Mouse (Mus musculus) hindbrain, embryonic 10.5 days (tissue): ENCODE data around the gene Arl5c. TPM values are rescaled to one million over a fixed set of nuclear protein-coding genes. Genes with fewer than 3 reads are reported as not detected.

Source experiments
- DNase-seq: peaks from one replicate; pipeline ENCODE4 v3.0.0-alpha.2; 2017; ENCODE audit warnings: low spot score
- H3K27ac ChIP-seq: fragments of 300-500 bp; sonication (generic); 2 replicates; pipeline ENCODE4 v1.5.1; 2016; ENCODE audit warnings: mild to moderate bottlenecking, moderate library complexity
- H3K27me3 ChIP-seq: fragments of 300-500 bp; sonication (generic); 2 replicates; pipeline ENCODE4 v1.6.1; 2016; ENCODE audit warnings: mild to moderate bottlenecking; ENCODE audit not compliant: poor library complexity, insufficient read depth, severe bottlenecking
- H3K36me3 ChIP-seq: fragments of 300-500 bp; sonication (generic); 2 replicates; pipeline ENCODE4 v1.6.1; 2016; ENCODE audit warnings: mild to moderate bottlenecking, moderate library complexity
- H3K4me1 ChIP-seq: fragments of 300-500 bp; sonication (generic); replicated peaks from 2 replicates; pipeline ENCODE4 v1.6.1; 2016; ENCODE audit warnings: mild to moderate bottlenecking
- H3K4me3 ChIP-seq: fragments of 300-500 bp; sonication (generic); 2 replicates; pipeline ENCODE4 v1.5.1; 2016; ENCODE audit warnings: mild to moderate bottlenecking, moderate library complexity
- H3K9me3 ChIP-seq: fragments of 300-500 bp; sonication (generic); 2 replicates; pipeline ENCODE4 v1.6.1; 2016; ENCODE audit warnings: mild to moderate bottlenecking, moderate library complexity
- WGBS: fragments of 180-500 bp; shearing (Covaris S2); methylation state at CpG from one replicate; pipeline ENCODE4 v1.1.7; 2016; 5-methylcytosine and 5-hydroxymethylcytosine counted together
- polyA plus RNA-seq: library from polyadenylated mRNA; unstranded; fragments of >200 nt; fragmentation: Nextera tagmentation; extraction: Ambion mirVana; gene quantifications from 2 replicates; pipeline ENCODE4 v1.2.1, GENCODE M21; 2016

The Arl5c gene
- polyA plus RNA-seq, 1 experiment from 2014 or later: 13.3 TPM

- Histone ChIP-seq H3K4me3 (no peak overlapping the region), H3K4me1 (peaks cover 29% of the 10 kb centered on the region), H3K36me3 (no peaks in the 10 kb centered on the region), H3K9me3 (no peaks in the 10 kb centered on the region), H3K27ac (no peak overlapping the region), H3K27me3 (peaks cover 52% of the 10 kb centered on the region)
- WGBS: 49% methylated on average over 1 of the region's 1 CpGs
- DNase-seq: no peak
These were observed 12.0 kb downstream of the Arl5c start for GRCm38 (mm10) chr11:97983983-97984382.

DNA sequence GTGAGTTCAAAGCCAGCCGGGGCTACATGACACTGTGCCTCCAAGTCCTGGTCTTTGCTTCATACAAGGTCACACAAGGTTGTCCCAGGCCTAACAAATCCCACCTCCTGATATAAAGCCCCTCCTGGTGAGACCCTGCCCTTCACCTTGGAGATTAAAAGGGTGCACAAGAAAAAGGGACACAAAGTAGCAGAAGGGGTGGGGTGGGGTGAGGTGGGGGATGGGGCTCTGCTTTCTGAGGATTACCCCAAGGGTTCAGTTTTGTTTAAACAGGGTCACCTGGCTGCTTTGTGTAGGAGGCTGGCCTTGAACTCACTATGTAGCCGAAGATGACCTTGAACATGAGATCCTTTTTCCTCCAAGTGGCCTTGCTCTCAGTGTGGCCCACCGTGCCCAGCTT is 12.5 kb downstream of the Arl5c start:
- peaks cover 52% of the 10 kb centered on the region for H3K27me3 ChIP-seq

DNA sequence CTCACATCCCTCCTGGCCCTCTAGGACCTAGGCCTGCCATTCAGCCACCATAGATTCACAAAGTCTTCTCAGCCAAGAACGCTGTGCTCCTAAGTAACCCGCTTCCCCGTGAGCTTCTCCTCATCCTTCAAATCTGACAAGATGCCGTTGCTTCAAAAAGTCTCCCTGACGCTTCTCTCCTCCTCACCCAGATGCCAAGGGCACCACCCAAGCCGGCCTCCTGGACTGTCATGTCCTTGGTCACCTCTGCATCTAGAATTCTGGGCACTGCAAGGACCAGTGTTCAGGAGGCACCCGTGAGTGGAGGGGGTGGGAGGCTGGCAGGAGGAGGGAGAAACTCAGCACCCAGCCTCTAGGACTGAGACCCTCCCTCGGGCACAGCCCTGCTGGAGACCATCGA is 13.3 kb downstream of the Arl5c start:
- no peaks in the 10 kb centered on the region for H3K9me3 ChIP-seq
- H3K27ac ChIP-seq: no peak overlapping the region
- H3K27me3 ChIP-seq: peaks cover 54% of the 10 kb centered on the region
- no peak for DNase-seq
- H3K4me3 ChIP-seq: no peak overlapping the region
- no peaks in the 10 kb centered on the region for H3K36me3 ChIP-seq
- H3K4me1 ChIP-seq: peaks cover 29% of the 10 kb centered on the region
- WGBS: 89% methylated on average over 9 of the region's 9 CpGs

More for the DNA sequence above, 12.5 kb downstream of the Arl5c start:
- Histone ChIP-seq H3K9me3 (no peaks in the 10 kb centered on the region), H3K4me3 (no peak overlapping the region), H3K36me3 (no peaks in the 10 kb centered on the region), H3K27ac (no peak overlapping the region), H3K4me1 (peaks cover 29% of the 10 kb centered on the region)
- WGBS: 87% methylated on average over 3 of the region's 3 CpGs
- no peak for DNase-seq

DNA sequence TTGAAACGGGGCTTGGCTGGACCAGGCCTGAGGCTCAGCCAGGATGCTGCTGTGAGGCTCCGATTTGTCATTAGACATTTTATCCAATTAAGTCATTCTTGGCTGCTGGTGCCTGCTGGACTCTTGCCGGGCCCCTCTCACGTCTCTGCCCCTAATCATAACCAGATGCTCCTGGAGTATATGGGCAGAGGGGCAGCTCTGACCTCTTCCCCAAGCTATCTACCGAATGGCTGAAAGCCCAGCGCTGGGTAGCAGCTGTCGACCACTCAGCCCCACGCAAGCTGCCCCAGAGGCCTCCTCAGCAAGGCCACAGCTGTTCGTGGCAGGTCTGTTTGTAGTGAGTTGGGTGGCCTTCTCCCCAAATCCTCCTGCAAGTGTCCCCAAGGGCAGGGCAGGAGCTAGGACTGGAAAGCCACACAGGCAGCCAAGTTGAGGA is 15.4 kb downstream of the Arl5c start:
- 56% methylated on average over 9 of the region's 9 CpGs for WGBS

DNA sequence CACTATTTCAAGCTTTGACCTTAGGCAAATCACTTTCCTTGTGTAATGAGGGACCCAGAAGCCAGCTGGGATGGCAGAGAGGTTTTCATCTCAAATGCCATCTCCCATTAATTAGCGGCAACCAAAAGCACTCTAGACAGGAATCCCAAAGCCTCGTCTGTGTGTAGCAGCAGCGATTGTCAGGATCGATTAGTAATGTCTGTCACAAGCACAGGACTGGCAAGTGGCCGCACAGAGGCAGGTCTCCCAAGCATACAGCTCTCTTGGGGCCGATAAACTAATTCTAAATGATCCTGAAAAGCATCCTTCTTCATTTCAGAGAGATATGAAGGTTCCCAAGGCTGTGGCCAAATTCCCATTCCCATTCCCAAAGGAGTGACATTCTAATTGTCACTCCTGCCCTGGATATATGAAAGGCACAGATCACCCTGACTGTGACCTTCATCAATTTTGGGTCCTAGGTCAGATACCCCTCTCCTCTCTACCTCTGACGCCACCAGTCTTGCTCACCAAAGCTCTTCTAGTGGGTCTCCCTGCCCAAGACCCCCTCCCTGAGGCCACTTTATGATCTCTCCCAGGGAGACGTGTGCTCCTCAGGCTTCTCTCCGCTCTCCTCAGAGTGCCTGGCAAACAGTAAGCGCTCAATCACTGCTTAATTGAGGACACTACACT is 16.0 kb downstream of the Arl5c start:
- Histone ChIP-seq H3K36me3 (no peaks in the 10 kb centered on the region), H3K27ac (peak overlapping the region; percentile 75; the same call in 1 of the 2 replicates), H3K9me3 (no peaks in the 10 kb centered on the region), H3K4me3 (no peak overlapping the region), H3K4me1 (peaks cover 19% of the 10 kb centered on the region), H3K27me3 (peaks cover 30% of the 10 kb centered on the region)
- DNase-seq: no peak
- WGBS: 67% methylated on average over 10 of the region's 10 CpGs

More for the DNA sequence above, 15.4 kb downstream of the Arl5c start:
- Histone ChIP-seq H3K27ac (peak overlapping the region; percentile 75; the same call in 1 of the 2 replicates), H3K9me3 (no peaks in the 10 kb centered on the region), H3K4me3 (no peak overlapping the region), H3K36me3 (no peaks in the 10 kb centered on the region), H3K4me1 (peaks cover 15% of the 10 kb centered on the region), H3K27me3 (peaks cover 36% of the 10 kb centered on the region)
- peak; percentile 40 for DNase-seq

DNA sequence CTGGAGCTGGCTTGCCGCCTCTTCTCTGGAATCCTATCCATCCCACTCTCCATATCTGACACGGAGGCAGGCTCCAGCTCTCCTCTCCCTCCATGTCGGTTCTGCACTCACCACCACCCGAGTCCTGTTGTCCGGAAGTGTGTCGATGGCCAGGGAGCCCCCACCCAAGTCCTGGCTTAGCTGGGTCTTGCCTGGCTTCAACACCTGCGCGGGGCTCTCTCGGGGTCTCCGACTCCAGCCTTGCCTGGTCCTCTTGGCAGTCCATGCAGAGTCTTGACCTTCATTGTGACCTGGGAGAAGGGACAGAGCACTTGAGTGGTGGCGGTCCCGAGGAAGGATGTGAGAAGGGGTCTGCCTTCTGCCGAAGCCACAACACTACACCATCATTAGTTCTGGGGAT is 17.6 kb downstream of the Arl5c start:
- Histone ChIP-seq H3K27me3 (peaks cover 15% of the 10 kb centered on the region), H3K27ac (no peak overlapping the region), H3K36me3 (no peaks in the 10 kb centered on the region), H3K9me3 (no peaks in the 10 kb centered on the region), H3K4me3 (no peak overlapping the region), H3K4me1 (peaks cover 22% of the 10 kb centered on the region)
- no peak for DNase-seq
- WGBS: 85% methylated on average over 13 of the region's 13 CpGs

GRCm38 (mm10) chr11:97977797-97978196 is 18.2 kb downstream of the Arl5c start:
- Histone ChIP-seq H3K27me3 (peaks cover 9% of the 10 kb centered on the region), H3K4me3 (no peak overlapping the region), H3K4me1 (peaks cover 22% of the 10 kb centered on the region), H3K27ac (no peak overlapping the region), H3K36me3 (no peaks in the 10 kb centered on the region), H3K9me3 (no peaks in the 10 kb centered on the region)
- 80% methylated on average over 5 of the region's 5 CpGs for WGBS
- no peak for DNase-seq

DNA sequence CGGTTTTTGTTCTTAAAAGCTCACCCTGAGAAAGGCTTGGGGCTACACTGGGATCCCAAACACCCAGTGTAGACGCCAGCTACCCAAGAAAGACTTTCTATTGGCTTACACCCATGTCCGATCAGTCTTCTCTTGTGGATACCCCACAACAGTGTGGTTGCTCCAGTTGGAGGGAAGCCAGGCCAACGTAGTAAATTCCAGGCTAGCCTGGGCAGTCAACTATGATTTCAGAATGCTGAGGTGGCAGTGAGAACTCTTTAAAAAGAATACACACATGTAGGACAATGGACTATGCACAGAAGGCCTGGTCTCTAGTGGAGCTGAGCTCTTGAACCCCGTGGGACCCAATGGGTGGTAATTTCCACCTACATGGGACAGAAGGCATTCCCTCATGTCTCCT is 21.2 kb downstream of the Arl5c start:
- 89% methylated on average over 5 of the region's 5 CpGs for WGBS
- peaks cover 2% of the 10 kb centered on the region; the same call in 1 of the 2 replicates for H3K27me3 ChIP-seq
- no peaks in the 10 kb centered on the region for H3K36me3 ChIP-seq
- H3K4me3 ChIP-seq: no peak overlapping the region
- H3K4me1 ChIP-seq: peaks cover 12% of the 10 kb centered on the region; the same call in 1 of the 2 replicates
- no peak for DNase-seq
- H3K9me3 ChIP-seq: no peaks in the 10 kb centered on the region
- peak overlapping the region; percentile 69; the same call in 1 of the 2 replicates for H3K27ac ChIP-seq

DNA sequence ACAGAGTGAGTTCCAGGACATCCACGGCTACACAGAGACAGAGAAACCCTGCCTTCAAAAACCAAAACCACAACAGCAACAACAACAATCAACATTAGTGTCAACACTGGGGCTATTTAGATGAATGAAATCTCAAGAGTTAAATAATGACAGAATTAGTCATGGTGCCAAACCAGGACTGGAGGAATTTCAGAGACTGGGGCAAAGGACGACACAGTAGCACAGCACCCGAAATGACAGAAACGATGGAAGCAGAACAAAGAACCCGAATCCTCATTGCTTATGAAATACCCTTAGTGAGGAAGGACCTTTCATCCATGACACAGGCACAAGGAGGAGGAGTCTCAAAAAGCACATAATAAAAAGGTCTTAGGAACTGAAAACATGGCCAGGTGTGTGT is 21.8 kb downstream of the Arl5c start:
- Histone ChIP-seq H3K4me1 (peaks cover 12% of the 10 kb centered on the region; the same call in 1 of the 2 replicates), H3K36me3 (no peaks in the 10 kb centered on the region), H3K27ac (peak overlapping the region; percentile 69; the same call in 1 of the 2 replicates), H3K4me3 (no peak overlapping the region), H3K27me3 (peaks cover 5% of the 10 kb centered on the region; the same call in 1 of the 2 replicates), H3K9me3 (no peaks in the 10 kb centered on the region)
- 88% methylated on average over 5 of the region's 5 CpGs for WGBS
- DNase-seq: no peak

DNA sequence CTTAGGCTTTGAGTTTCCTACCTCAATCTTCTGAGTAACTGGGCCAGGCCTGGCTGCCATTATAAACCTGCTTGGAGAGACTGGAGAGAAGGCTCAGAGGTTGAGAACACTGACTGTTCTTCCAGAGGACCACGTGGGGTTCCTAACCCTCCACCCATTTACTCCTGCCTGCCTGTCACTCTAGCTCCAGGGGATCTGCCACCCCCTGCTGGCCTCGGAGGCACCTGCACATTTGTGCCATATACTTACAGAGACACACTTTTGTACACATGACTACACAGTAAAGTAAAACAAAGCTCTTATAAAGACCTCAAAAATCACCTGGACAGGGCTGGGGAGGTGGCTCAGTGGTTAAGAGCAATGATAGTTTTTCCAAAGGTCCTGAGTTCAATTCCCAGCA is 23.5 kb downstream of the Arl5c start:
- no peak for DNase-seq
- no peaks in the 10 kb centered on the region for H3K36me3 ChIP-seq
- H3K9me3 ChIP-seq: no peaks in the 10 kb centered on the region
- H3K4me3 ChIP-seq: no peak overlapping the region
- H3K27ac ChIP-seq: no peak overlapping the region
- peaks cover 3% of the 10 kb centered on the region; the same call in 1 of the 2 replicates for H3K27me3 ChIP-seq
- WGBS: 71% methylated on average over 2 of the region's 2 CpGs
- peaks cover 15% of the 10 kb centered on the region for H3K4me1 ChIP-seq

DNA sequence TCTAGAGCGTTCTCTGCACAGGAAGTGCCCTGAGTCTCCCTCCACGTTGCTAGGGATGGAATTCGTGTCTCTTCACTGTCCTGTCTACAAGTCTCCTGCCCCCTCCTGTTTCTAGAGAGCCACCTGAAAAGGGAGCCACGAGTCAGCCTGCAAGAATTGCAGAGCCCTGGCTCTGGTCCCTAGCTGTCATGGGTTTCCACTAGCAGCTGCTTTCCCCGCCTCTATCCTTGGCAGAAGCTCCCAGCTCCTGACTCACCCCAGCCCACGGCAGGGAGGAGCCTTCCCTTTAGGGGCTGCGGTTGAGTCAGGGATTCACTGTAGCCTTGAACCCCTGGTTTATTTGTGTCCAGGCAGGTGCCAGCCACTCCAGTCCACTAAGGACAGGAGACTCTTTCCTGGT is 24.7 kb downstream of the Arl5c start:
- no peak overlapping the region for H3K4me3 ChIP-seq
- WGBS: 50% methylated on average over 7 of the region's 7 CpGs
- DNase-seq: no peak
- no peaks in the 10 kb centered on the region for H3K9me3 ChIP-seq
- H3K36me3 ChIP-seq: no peaks in the 10 kb centered on the region
- peaks cover 27% of the 10 kb centered on the region for H3K4me1 ChIP-seq
- H3K27ac ChIP-seq: no peak overlapping the region
- H3K27me3 ChIP-seq: peaks cover 3% of the 10 kb centered on the region; the same call in 1 of the 2 replicates

- WGBS: 86% methylated on average over 7 of the region's 7 CpGs
- H3K4me3 ChIP-seq: no peak overlapping the region
- no peak overlapping the region for H3K27ac ChIP-seq
- H3K36me3 ChIP-seq: no peaks in the 10 kb centered on the region
- peaks cover 3% of the 10 kb centered on the region; the same call in 1 of the 2 replicates for H3K27me3 ChIP-seq
- DNase-seq: no peak
- peaks cover 27% of the 10 kb centered on the region for H3K4me1 ChIP-seq
- H3K9me3 ChIP-seq: no peaks in the 10 kb centered on the region
These were observed 25.2 kb downstream of the Arl5c start for GRCm38 (mm10) chr11:97970771-97971170.

- WGBS: 88% methylated on average over 5 of the region's 5 CpGs
These were observed 27.6 kb downstream of the Arl5c start for GRCm38 (mm10) chr11:97968385-97968784.

More at GRCm38 (mm10) chr11:97968385-97968784, 27.6 kb downstream of the Arl5c start:
- Histone ChIP-seq H3K27me3 (peaks cover 6% of the 10 kb centered on the region; the same call in 1 of the 2 replicates), H3K27ac (no peak overlapping the region), H3K4me3 (no peak overlapping the region), H3K9me3 (no peaks in the 10 kb centered on the region), H3K36me3 (no peaks in the 10 kb centered on the region), H3K4me1 (peaks cover 19% of the 10 kb centered on the region)
- DNase-seq: no peak
